Mouse (Mus musculus) CH12.LX (cell line): ENCODE results near the gene Slc9c1. TPM values are rescaled to one million over a fixed set of nuclear protein-coding genes. Genes with fewer than 3 reads are reported as not detected.

ENCODE experiments used
- DNase-seq: peaks from one replicate; pipeline ENCODE4 v3.0.0-alpha.2; 2013; ENCODE audit errors: extremely low read depth
- H3K27ac ChIP-seq: 2 replicates; pipeline ENCODE4 v1.5.1; 2012; ENCODE audit warnings: low read depth, mild to moderate bottlenecking, control low read depth, moderate library complexity; ENCODE audit not compliant: insufficient read depth
- H3K27me3 ChIP-seq: replicated peaks from 2 replicates; pipeline ENCODE3; 2012; ENCODE audit warnings: inconsistent platforms
- H3K36me3 ChIP-seq, 2 experiments: replicated peaks in 1 of 2; 2 replicates each; pipeline versions ENCODE3 to v1.6.1; 2012; ENCODE audit warnings: inconsistent platforms in 1 of 2, low read length in 1 of 2, mild to moderate bottlenecking in 1 of 2, mixed read lengths in 1 of 2, moderate library complexity in 1 of 2; ENCODE audit not compliant: control insufficient read depth in 1 of 2, insufficient read depth in 1 of 2
- H3K4me1 ChIP-seq, 2 experiments: 2 replicates each; pipeline ENCODE4 v1.6.1; 2012; ENCODE audit warnings: inconsistent platforms in 1 of 2, moderate library complexity in 1 of 2; ENCODE audit not compliant: insufficient read depth in 2 of 2, control insufficient read depth in 1 of 2
- H3K4me2 ChIP-seq: 2 replicates; pipeline ENCODE4 v1.6.1; 2012; ENCODE audit warnings: low read depth, mild to moderate bottlenecking, control low read depth; ENCODE audit not compliant: poor library complexity, insufficient read depth, severe bottlenecking
- H3K4me3 ChIP-seq, 3 experiments: fragments of 150-350 bp in 1 of 3; sonication (generic) in 1 of 3; replicated peaks in 1 of 3; 2 replicates each; pipeline versions ENCODE3 to v1.5.1; 2011 to 2012; ENCODE audit warnings: low read depth in 2 of 3, low read length in 2 of 3, mild to moderate bottlenecking in 2 of 3, moderate library complexity in 2 of 3, control low read depth in 1 of 3, improper control_type of control experiment in 1 of 3, inconsistent platforms in 1 of 3, mixed read lengths in 1 of 3; ENCODE audit not compliant: poor library complexity in 1 of 3
- H3K79me2 ChIP-seq: replicated peaks from 2 replicates; pipeline ENCODE4 v1.6.1; 2012; ENCODE audit warnings: mild to moderate bottlenecking, moderate library complexity; ENCODE audit not compliant: control insufficient read depth, poor library complexity, insufficient read depth, severe bottlenecking; ENCODE audit errors: extremely low read depth
- H3K9ac ChIP-seq: 2 replicates; pipeline ENCODE4 v1.6.1; 2012; ENCODE audit warnings: low read depth, mild to moderate bottlenecking, control low read depth, moderate library complexity; ENCODE audit not compliant: insufficient read depth
- H3K9me3 ChIP-seq: replicated peaks from 2 replicates; pipeline ENCODE3; 2012; ENCODE audit warnings: low read length, inconsistent platforms, mixed read lengths
- BHLHE40 ChIP-seq: IDR thresholded peaks from 2 replicates; pipeline ENCODE4 v1.6.1; 2011; ENCODE audit warnings: mild to moderate bottlenecking, low read depth, low read length, improper control_type of control experiment
- CHD1 ChIP-seq: IDR thresholded peaks from 2 replicates; pipeline ENCODE4 v1.6.1; 2012; ENCODE audit warnings: low read depth, low read length, improper control_type of control experiment, inconsistent platforms
- E2F4 ChIP-seq: IDR thresholded peaks from 2 replicates; pipeline ENCODE4 v1.6.1; 2011; ENCODE audit warnings: low read depth, low read length, improper control_type of control experiment; ENCODE audit not compliant: insufficient replicate concordance
- ELF1 ChIP-seq: IDR thresholded peaks from 2 replicates; pipeline ENCODE4 v1.6.1; 2014; ENCODE audit warnings: low read depth, mild to moderate bottlenecking, inconsistent platforms, low read length, improper control_type of control experiment
- ETS1 ChIP-seq: conservative IDR thresholded peaks from 2 replicates; pipeline ENCODE4 v1.6.1; 2012; ENCODE audit warnings: low read depth, mild to moderate bottlenecking, inconsistent platforms, low read length, improper control_type of control experiment, moderate library complexity
- GABPA ChIP-seq: IDR thresholded peaks from 2 replicates; pipeline ENCODE4 v1.6.1; 2012; ENCODE audit warnings: low read depth, low read length, improper control_type of control experiment, inconsistent platforms; ENCODE audit not compliant: insufficient replicate concordance
- IRF4 ChIP-seq: IDR thresholded peaks from 2 replicates; pipeline ENCODE4 v1.6.1; 2014; ENCODE audit warnings: low read depth, mild to moderate bottlenecking, inconsistent platforms, low read length, improper control_type of control experiment
- JUND ChIP-seq: conservative IDR thresholded peaks from 2 replicates; pipeline ENCODE4 v1.6.1; 2011; ENCODE audit warnings: low read depth, low read length, improper control_type of control experiment
- MAZ ChIP-seq: IDR thresholded peaks from 2 replicates; pipeline ENCODE4 v1.6.1; 2012; ENCODE audit warnings: low read depth, mild to moderate bottlenecking, inconsistent platforms, low read length, improper control_type of control experiment, moderate library complexity
- MEF2A ChIP-seq: IDR thresholded peaks from 2 replicates; pipeline ENCODE4 v1.6.1; 2014; ENCODE audit warnings: low read depth, mild to moderate bottlenecking, inconsistent platforms, low read length, improper control_type of control experiment, borderline replicate concordance
- MYC ChIP-seq: IDR thresholded peaks from 2 replicates; pipeline ENCODE4 v1.6.1; 2011; ENCODE audit warnings: low read depth, mild to moderate bottlenecking, improper control_type of control experiment, low read length
- NRF1 ChIP-seq: IDR thresholded peaks from 2 replicates; pipeline ENCODE4 v1.6.1; 2014; ENCODE audit warnings: low read depth, mild to moderate bottlenecking, inconsistent platforms, low read length, improper control_type of control experiment, moderate library complexity
- POLR2A ChIP-seq: IDR thresholded peaks from 2 replicates; pipeline ENCODE4 v1.6.1; 2011; ENCODE audit warnings: low read depth, mild to moderate bottlenecking, improper control_type of control experiment, low read length
- SMC3 ChIP-seq: IDR thresholded peaks from 2 replicates; pipeline ENCODE4 v1.6.1; 2011; ENCODE audit warnings: low read depth, low read length, improper control_type of control experiment
- TBP ChIP-seq: conservative IDR thresholded peaks from 2 replicates; pipeline ENCODE4 v1.6.1; 2011; ENCODE audit warnings: low read depth, low read length, improper control_type of control experiment
- TCF12 ChIP-seq: IDR thresholded peaks from 2 replicates; pipeline ENCODE4 v1.6.1; 2014; ENCODE audit warnings: low read depth, mild to moderate bottlenecking, inconsistent platforms, low read length, improper control_type of control experiment
- UBTF ChIP-seq: IDR thresholded peaks from 2 replicates; pipeline ENCODE4 v1.6.1; 2012; ENCODE audit warnings: low read depth, mild to moderate bottlenecking, inconsistent platforms, low read length, improper control_type of control experiment, moderate library complexity
- USF1 ChIP-seq: IDR thresholded peaks from 2 replicates; pipeline ENCODE4 v1.6.1; 2014; ENCODE audit warnings: low read depth, mild to moderate bottlenecking, inconsistent platforms, low read length, improper control_type of control experiment
- ZNF384 ChIP-seq: IDR thresholded peaks from 2 replicates; pipeline ENCODE4 v1.6.1; 2012; ENCODE audit warnings: low read depth, low read length, improper control_type of control experiment, inconsistent platforms
- dilution Hi-C: fragments of 300-500 bp; cut with MboI; formaldehyde crosslinking; loops from 2 replicates; pipeline ENCODE4 v1.14.3; 2020; ENCODE audit warnings: low sequenced_read_pairs; ENCODE audit not compliant: extremely low pct_unique_long_range_greater_than_20kb, extremely low pct_ligation_motif_present
- in situ Hi-C: fragments of 300-500 bp; cut with MboI; formaldehyde crosslinking; loops from 3 replicates; pipeline ENCODE4 v1.14.3; 2019; ENCODE audit warnings: low sequenced_read_pairs, low pct_ligation_motif_present, low pct_unique_long_range_greater_than_20kb, mixed read lengths
- polyA plus RNA-seq: library from polyadenylated mRNA; unstranded; fragments of >175 nt; gene quantifications from 2 replicates; pipeline ENCODE4 v1.2.1, GENCODE M21; 2012; ENCODE audit warnings: low read depth; ENCODE audit not compliant: insufficient read length
- total RNA-seq, 2 experiments: library from RNA; depleted of rRNA; stranded (reverse); fragments of 300-350 nt in 1 of 2; fragments of >200 nt in 1 of 2; gene quantifications; 2 replicates each; pipeline ENCODE4 v1.2.3; 2012 to 2014

The Slc9c1 gene
- total and polyA plus RNA-seq, 3 experiments = not detected

GRCm38 (mm10) chr16:45551579-45551978 lies 16.5 kb downstream of the Slc9c1 start:
- Histone ChIP-seq H3K9me3 (no peaks in the 10 kb centered on the region), H3K9ac (no peak overlapping the region), H3K27me3 (no peaks in the 10 kb centered on the region), H3K4me3 (no peak overlapping the region), H3K4me1 (peaks cover 0 to 9% of the 10 kb centered on the region in 2 experiments; a peak in 2 of 4 replicates), H3K27ac (no peak overlapping the region), H3K4me2 (no peak overlapping the region), H3K36me3 (no peaks in the 10 kb centered on the region), H3K79me2 (no peaks in the 10 kb centered on the region)
- no peak for DNase-seq
- in situ Hi-C loops (no loop called here), dilution Hi-C loops (no loop called here)
- TF ChIP-seq ELF1 (no peak), ETS1 (no peak), POLR2A (no peak), BHLHE40 (no peak), USF1 (no peak), TBP (no peak), NRF1 (no peak), SMC3 (no peak), MAZ (no peak), ZNF384 (no peak), JUND (no peak), IRF4 (no peak), CHD1 (no peak)

- DNase-seq = no peak
- Histone ChIP-seq H3K9ac (no peak overlapping the region), H3K4me2 (no peak overlapping the region), H3K9me3 (no peaks in the 10 kb centered on the region), H3K79me2 (no peaks in the 10 kb centered on the region), H3K4me1 (no peaks in the 10 kb centered on the region), H3K36me3 (no peaks in the 10 kb centered on the region), H3K27ac (no peak overlapping the region), H3K4me3 (no peak overlapping the region), H3K27me3 (no peaks in the 10 kb centered on the region)
- TF ChIP-seq GABPA (no peak), IRF4 (no peak), MYC (no peak), MEF2A (no peak), ZNF384 (peak; percentile 59; the same call in 1 of the 2 replicates), TCF12 (no peak), UBTF (no peak), E2F4 (no peak)
- in situ Hi-C loops (no loop called here), dilution Hi-C loops (no loop called here)
Measured at GRCm38 (mm10) chr16:45561747-45562146, 26.6 kb downstream of the Slc9c1 start.
